Mouse (Mus musculus) monocyte, adult 5-6 weeks (primary cell): ENCODE measurements at regions not wholly inside any gene's neighbourhood (a gene's known extent, or its start where the extent isn't known, plus 50 kb on each side); places are given as distances from the start of the nearest gene placed in this dataset.

ENCODE experiments used
- ATAC-seq: fragments of 153-309, 156-312 bp; replicated peaks from 2 replicates; pipeline ENCODE4 v1.8.0; 2017; ENCODE audit warnings: mild to moderate bottlenecking; ENCODE audit not compliant: low TSS enrichment, insufficient number of reproducible peaks, severe bottlenecking, poor library complexity, low FRiP score

DNA sequence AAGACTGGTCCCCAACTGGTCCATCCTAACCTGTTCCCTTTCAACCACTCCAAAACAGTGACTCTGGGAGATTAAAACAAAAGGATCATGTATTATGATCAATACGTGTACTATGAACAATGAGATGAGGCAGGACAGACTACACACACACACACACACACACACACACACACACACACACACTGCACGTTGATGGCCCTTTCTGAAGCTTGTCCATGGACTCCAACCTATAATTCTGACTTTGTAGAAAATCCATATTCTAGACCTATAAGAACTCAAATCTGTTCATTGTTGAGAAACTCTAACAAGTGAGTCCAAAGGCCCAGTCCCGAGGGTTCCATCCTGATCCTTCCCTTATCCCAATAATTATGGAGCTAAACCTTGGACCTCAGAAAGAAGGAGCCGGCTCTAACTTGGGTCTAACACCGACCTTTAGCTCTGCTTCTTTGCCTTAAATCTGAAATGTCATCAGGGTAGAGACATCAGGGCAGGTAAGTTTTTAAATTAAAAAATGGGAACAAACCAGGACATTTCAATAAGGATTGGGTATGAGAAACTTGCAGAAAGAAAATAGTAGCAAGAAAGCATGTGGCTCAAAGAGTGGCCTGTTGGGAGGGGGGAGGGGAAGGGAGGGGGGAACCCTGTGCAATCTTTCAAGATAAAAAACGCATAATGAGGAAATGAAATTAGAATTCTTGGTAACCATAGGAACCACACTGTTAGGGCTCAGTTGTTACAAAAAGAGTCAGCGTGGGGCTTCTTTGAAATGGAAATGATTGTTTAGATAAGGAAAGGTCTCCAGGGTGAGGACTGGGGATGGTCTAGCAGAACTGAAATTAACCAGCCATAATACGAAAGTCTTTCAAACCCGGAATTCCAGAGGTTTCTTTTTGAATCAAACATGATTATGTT lies 187.9 kb downstream of the Dusp6 start:
- peak; percentile 73 for ATAC-seq

DNA sequence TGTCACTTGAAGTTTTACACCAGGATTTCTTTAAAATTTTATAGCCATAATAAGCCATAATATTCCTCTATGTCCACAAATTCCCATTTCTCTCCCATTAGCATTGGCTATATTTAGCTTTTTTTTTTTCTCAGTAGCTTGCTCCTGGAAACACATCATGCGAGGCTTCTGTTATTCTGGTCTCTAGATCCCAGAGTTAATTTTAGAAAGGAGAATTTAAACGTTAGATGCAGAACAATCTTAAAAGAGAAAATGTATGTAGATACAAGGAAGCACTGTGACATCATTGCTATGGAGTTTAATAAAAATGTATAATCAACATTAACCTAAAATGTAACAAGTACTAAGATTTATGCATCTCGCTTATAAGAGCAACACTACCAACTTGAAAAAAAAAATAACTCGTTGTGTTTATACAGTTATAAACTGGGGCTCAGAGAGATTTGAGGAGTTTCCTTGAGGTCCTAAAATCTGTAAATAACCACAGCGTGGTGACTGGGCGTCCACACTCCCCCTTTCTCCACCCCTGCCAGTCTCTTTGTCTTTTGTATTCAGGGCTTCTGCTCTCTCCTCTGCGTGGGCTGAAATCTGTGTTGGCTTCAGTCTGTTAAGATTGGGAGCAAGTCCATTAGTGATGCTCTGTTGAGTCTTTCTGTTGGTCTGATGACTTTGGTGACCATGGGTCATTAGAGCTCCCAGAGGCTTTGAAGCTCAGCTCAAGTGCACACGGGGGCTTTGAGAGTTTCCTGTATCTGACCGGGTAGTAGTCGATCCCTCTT lies 188.8 kb downstream of the Dusp6 start:
- no peak for ATAC-seq

DNA sequence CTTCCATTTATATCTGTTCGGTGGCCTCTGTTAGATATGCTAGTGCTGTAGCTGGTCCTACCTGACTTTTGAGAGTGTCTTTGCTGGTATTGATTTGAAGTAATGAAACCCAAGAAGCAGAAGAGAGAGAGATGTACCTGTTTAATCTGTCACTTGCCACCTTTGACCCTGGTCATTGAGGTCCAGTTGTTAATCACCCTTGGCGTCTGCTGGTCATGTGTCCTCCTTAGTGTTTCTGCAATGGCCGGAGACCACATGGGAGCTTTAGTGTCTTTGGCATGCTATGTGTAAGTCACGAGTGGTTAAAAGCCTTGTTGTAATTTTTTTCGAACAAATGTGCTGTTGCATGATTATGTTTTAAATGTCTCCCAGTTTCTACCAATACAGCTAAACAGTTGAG lies 193.1 kb downstream of the Dusp6 start:
- ATAC-seq = no peak

DNA sequence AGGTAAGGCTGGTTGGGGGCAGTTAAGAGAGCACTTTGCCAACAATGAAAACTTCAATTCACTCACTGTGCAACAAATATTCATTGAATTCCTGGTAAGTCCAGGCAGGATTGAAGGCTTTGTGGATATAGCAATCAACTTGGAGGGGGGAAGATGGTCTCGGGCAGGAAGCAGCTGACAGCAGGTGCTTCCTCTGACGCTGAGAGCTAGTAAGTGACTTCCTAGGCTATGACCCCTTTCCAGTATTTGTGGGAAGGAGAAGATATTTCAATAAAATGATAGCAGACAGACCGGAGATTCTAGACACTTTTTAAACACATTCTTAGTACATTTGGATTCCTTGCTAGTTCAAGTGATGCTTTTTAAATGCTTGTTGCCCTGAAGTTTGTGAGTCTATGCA lies 195.0 kb downstream of the Dusp6 start:
- ATAC-seq = no peak

DNA sequence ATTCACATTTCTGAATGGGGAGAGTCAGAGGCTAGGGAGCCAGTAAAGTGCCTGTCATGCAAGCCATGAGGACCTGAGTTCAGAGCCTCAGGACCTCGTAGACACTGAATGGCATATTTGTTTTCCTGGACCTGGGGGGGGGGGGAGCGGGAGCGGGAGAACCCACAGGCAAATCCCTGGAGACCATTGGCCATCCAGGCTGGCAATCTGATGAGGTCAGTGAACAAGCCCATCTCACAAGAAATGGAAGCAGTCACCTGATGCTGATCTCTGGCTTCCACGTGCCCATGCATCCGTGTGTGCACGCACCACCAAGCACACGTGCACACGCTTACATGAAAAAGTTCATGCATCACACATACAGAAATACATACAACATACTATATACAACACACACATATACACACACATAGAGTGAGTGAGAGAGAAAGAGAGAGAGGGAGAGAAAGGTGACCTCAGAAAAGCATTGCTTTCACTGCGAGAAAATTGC lies 196.2 kb downstream of the Dusp6 start:
- ATAC-seq = no peak

DNA sequence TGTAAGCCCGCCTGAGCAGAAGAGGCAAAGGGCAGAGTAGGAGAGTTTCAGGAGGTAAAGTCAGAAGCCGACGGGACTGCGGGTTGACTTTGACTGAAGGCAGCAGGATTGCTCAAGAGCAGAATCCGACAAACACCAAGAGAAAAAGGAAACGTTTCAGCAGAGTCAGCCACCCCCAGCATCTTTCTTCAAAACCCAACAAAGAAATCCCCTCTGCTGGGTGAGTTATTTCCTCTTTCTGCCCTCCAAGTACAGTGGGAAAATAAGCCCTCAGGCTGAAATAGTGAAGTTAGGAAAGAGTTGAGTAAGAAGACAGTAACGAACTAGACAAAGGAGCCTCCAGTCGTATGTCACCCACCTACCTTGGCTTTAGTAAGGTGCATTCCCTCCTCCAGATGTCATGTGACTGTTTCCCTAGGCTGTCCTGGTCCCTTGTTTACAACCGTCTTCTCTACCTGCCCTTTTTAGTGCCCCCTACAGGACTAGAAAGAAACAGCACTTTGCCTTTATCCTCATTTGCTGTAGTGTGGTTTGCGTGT lies 196.9 kb downstream of the Dusp6 start:
- ATAC-seq = peak; percentile 72

DNA sequence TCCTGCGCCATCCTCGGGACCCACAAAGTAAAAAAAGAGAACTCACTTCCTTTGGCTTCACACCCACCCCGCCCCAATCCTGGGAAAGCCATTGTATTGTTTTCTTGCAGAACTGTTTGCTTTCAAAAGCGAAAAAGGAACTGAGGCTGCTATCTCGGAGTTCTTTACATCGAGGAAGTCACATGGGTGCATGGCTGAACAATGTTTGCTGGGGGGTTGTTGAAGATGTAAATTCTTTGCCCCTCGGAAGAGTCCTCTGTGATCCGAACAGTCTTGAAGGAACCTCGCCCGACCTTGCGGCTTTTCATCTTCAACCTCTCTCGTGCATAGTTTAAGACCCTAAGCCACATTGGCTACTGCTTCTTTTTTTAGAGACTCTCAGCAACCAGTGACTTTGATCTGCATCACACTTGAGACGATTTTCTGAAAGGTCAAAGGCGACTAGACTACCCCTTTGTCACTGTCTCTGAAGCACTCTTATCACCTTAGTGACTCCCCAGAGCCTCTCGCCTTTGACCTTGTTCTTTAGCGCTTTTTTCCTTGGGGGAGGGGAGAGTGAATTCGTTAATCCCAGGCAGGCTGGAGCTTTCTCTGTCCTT lies 197.9 kb downstream of the Dusp6 start:
- ATAC-seq = peak; percentile 25

DNA sequence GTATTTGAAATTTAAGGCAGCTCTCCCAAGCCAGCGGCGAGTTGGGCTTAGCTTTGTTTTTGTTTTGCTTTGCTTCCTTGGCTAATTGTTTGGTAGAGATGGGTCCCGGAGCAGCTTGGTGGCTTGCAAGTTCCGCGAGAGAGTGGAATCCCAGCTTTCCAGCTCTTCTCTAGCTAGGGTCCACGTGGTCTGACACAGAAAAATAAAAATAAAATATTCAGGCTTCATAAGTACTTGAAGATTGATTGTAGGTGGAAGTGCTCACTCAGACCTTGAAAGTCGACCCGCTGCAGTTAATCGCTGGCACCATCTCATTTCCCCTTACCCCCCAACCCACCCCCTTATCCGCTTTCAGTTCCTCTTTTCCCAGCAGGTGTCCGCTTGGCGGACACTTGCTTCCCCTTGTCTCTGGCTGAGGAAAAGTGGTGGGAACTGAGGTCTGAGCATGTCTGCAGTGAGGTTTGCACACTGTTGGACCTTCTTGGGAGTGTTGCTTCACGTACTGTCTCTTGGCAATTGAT lies 198.5 kb downstream of the Dusp6 start:
- peak; percentile 30; the same call in 1 of the 2 replicates for ATAC-seq

DNA sequence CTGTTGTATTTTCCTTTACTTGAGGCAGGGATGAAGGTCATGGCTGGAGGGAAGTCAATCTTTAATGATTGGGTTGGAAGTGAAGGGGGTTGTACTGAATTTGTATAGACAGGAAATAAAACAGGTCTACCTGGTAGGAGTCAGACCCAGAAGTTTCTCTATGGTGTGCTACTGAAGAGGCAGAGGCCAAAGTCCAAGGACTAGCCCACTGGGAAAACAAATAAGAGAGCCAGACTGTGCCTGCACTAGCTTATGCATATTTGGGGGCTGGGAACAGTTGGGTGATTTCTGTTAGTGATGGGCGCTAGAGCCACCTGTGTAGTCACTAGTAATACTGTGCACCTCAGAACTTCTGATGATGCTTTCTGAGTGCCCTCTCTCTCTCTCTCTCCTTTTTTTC lies 203.7 kb downstream of the Dusp6 start:
- no peak for ATAC-seq

DNA sequence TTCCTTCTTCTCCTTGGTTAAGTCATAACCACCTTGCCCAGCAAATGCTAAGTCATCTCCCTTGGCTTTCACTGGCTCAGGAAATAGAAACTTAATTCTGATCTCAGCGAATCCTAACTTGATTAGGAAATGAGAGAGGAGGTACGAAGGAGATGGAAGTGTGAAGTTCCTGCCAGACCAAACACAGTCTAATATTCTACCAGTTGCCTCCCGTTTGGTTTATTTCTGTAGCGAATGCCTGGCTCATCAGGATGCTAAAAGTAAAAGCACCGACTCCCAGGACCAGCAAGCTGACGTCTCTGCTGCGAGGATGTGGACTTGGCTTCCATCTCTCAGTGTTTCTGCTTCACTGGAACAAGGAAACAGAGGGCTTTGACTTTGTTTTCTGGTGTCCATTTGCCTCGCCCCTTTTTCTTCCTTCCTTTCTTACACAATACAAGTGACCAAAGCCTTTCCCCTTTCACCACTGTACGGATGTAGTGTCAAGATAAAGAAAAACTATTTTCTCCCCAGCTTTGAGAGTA lies 204.3 kb downstream of the Dusp6 start:
- ATAC-seq = peak; percentile 65

DNA sequence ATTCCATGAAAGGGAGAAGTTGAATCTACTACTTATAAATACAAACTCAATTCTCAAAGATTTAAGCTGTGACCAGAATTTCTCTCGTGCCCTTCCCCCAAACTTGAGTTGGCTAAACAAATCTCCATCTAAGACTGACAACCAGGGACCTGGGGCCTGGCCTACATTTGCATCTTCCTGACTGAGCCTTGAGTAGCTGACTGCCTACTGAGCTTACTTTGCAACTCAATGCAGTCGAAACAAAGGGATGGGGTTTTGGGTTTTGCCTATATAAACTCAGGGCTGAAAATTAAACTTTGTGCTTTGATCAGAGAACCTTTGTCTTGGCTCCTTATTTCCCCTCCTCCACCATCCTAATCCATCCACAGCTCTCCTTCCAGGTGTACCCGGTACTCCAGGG lies 205.9 kb downstream of the Dusp6 start:
- ATAC-seq = no peak

DNA sequence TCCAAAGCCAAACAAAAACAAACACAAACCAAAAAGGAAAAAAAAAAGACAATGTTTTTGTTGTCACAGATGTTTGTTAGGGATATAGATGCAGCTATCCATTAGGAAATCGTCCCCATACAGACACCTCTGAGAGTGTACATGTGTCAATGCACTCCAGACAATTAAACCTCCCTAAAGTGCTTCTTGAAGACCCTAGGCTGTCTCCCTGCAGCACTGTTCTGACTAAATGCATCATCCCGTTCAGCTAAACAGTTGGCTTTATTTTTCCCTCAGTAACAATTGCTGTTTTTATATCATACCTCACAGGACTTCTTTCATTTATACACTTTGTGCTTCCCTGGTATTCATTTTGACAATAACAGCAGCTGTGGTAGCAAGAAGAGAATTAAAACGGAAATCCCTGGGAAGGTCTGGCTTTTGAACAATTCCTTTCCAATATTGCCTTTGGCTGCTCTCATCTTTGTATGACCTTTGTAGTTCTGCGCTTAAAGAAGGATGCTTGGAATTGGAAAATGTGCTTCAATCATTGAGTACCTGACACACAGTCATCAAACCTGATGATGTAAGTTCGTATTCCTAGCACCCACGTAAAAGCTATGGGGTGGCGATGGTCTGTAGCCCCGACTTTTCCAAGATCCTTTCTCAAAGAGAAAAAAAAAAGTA lies 208.9 kb downstream of the Dusp6 start:
- no peak for ATAC-seq

DNA sequence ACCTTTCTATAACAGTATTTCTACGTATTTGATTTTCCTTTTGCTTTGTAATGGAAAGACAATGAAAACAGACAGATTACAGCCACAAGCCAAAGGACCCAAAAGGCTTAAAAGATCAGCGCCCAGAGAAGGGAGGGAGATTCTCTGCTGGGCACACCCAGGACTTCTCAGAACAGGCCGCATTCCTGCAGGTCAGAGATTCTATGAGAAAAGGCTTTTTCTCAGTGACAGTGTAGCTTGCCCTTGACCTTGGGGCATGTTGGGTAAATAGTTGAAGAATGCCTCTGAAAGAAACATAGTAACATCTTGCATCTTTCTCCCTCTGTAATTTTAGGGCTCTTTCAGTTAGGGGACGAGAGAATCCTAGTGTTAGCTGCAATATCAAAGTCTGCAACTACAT lies 209.8 kb downstream of the Dusp6 start:
- no peak for ATAC-seq

DNA sequence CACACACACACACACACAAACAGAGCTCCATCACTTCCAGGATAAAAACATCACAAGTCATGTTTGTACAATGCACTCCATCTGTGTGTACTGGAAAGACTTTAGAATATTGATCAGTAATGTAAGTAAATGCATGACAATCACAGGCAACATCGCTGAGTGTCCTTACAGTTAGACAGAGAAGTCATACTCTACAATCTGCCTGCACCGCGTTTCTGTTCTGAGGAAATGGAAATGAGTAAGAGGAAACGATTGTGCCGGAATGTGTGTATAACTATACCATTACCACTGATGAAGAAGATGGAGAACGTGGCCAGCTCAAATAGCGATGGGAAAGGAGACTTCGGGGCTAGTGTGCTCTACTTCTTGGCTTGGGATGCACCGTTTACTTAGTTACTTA lies 210.7 kb downstream of the Dusp6 start:
- ATAC-seq = no peak

DNA sequence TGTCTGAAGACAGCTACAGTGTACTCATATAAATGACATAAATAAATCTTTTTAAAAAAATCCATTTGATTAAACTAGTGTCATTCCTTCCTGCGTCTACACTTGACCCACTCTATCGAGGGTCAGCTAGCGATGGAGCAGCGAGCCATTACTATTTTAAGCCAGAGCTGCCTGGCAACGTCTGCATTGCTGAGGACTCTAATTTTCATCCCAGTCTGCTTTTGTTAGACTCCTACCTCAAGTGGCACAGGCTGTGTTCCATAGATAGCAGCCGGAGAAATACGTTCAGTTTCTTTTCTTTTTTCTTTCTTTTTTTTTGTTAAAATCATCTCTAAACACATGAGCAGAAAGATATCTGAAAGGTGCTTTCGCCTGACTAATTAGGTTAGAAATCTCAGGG lies 211.5 kb downstream of the Dusp6 start:
- ATAC-seq = no peak

DNA sequence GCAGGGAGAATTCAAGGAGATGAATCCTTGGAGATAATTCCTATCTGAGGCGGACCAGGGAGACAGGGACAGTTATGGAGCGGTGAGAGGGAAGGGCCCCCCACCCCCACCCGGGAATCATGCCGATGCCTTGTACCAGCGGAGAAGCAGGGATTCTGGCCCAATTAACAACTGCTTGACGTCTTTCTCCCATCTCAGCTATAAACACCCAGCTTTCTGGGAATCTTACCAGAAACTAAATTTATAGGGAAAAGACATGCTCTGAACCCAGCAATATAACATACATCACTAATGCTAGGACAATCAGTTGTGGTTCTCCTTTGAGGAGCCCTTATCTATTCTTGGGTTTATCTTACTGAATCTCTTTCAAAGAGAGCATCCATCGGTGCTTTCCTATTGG lies 213.2 kb downstream of the Dusp6 start:
- ATAC-seq = no peak

DNA sequence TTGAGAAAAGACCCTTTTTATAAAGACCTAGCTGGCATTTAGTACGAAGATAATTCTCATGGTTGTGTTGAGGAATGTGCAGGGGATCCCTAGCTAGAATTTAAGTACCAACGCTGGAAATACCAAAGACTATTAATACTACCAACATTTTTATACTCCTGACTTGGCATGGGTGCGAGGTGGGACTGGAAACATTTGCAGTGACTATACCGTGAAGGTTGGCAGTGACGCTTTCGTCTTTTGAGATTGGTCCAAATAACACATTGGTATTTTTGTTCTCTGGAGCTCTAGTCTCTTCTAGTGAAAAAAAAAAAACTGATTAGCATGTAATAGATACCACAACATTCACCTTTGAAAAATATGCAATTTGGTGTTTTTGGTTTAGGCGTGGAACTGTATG lies 213.7 kb downstream of the Dusp6 start:
- no peak for ATAC-seq

DNA sequence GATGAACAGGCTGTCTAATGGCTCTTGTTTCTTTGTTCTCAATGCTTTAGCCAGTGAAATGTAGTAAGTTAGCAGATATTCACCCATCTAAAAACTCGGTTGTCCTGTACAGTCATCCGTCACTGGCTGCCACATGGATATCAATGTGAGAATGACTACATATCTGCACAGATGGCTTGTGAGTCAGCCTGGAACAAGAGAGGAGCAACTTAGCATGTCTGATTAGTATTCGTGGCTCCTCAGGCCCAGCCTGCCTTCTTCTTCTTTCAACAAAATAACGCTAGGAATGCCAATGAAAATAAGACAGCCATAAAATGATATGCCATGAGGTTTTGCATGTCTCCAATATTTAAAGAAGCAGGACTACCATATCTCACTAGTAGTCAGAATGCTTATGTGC lies 217.5 kb downstream of the Dusp6 start:
- no peak for ATAC-seq
